Mouse (Mus musculus) C2C12 (cell line): Measurements from ENCODE around the gene Radil.

Experiments
- CEBPB ChIP-seq: IDR thresholded peaks from one replicate; pipeline ENCODE4 v1.6.1; 2011; ENCODE audit warnings: low read depth, mild to moderate bottlenecking, control low read depth, moderate library complexity
- CTCF ChIP-seq: IDR thresholded peaks from one replicate; pipeline ENCODE4 v1.5.1; 2011; ENCODE audit not compliant: control insufficient read depth, insufficient read depth, insufficient read length
- FOSL1 ChIP-seq: IDR thresholded peaks from one replicate; pipeline ENCODE4 v1.8.0; 2011; ENCODE audit warnings: mild to moderate bottlenecking, low read length; ENCODE audit not compliant: poor library complexity, insufficient read depth, severe bottlenecking
- MAX ChIP-seq: IDR thresholded peaks from one replicate; pipeline ENCODE4 v1.6.1; 2011; ENCODE audit warnings: mild to moderate bottlenecking, control low read depth
- MYOD1 ChIP-seq: IDR thresholded peaks from one replicate; pipeline ENCODE4 v1.6.1; 2011; ENCODE audit warnings: low read depth; ENCODE audit not compliant: control insufficient read depth, insufficient read length
- MYOG ChIP-seq: IDR thresholded peaks from one replicate; pipeline ENCODE4 v1.6.1; 2011; ENCODE audit not compliant: control insufficient read depth, insufficient read length; ENCODE audit errors: extremely low read depth
- USF1 ChIP-seq: IDR thresholded peaks from one replicate; pipeline ENCODE4 v1.6.1; 2011; ENCODE audit warnings: low read depth, mild to moderate bottlenecking, control low read depth, moderate library complexity

DNA sequence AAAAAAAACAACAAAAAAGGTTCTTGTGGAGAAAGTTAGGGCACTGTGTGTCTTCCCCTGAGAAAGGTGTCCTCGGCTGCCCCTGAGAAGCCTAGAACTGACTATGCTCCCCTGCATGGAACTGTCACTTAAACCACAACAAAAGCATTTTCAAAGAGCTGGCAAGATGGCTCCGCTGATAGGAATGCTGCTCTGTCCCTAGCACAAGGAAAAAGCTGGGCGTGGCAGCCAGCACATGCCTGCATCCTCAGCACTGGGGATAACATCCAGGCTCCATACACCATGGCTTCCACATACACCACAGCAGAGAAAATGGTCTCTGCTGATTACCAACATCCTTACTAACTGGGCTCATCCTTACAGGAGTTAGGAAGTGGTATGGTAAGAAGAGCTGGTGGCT, 3.8 kb downstream of the Radil start:
- TF ChIP-seq CTCF = no peak
- no peak for TF ChIP-seq MAX
- no peak for TF ChIP-seq MYOG
- no peak for TF ChIP-seq USF1
- no peak for TF ChIP-seq CEBPB
- TF ChIP-seq MYOD1 = no peak
- no peak for TF ChIP-seq FOSL1
